Mouse (Mus musculus) urinary bladder, postnatal 4 days (tissue): Measurements from ENCODE around the gene Spryd3.
"Not testable (repeated sequence)": the region's sequence is repeated elsewhere in the genome, so short reads cannot be mapped to it uniquely, and the experiment has no call there.

Source experiments
- DNase-seq, 2 experiments: peaks; one replicate each; pipeline ENCODE4 v3.0.0; 2021 to 2022; ENCODE audit warnings: low spot score in 2 of 2

Gene Spryd3

DNA sequence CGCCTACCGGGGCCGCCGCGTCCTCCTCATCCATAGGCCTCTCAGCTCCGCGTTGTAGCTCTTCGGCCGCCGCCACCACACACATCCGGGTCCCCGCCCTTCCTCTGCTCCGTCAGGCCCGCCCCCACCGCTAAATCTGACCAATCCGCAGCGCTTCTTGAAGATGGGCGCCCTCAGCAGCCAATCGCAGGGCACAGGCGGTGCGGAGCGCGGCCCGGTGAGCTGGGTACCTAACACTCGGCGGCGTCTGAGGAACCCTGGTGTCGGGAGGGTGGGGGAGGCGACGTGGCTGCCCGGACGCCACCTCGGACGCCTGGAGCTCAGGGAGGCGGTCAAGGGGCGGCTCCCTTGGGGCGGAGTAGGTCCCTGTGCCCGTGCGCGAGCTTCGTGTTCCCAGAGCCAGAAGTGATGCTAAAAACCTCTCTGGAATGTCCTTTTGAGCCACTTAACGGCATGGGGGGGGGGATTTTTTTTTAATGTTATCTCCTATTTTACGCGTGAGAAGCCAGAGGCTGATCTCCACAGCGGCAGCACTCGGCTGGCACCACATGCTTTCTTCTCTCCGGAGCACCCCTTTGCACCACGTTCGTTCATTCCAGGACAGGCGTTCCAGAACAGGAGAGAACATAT, at the start of gene Spryd3:
TSS of gene Spryd3 (minus strand) at position 106 of the 630 bp plus-strand sequence.
- DNase-seq, result peak; percentile 96 to 97

DNA sequence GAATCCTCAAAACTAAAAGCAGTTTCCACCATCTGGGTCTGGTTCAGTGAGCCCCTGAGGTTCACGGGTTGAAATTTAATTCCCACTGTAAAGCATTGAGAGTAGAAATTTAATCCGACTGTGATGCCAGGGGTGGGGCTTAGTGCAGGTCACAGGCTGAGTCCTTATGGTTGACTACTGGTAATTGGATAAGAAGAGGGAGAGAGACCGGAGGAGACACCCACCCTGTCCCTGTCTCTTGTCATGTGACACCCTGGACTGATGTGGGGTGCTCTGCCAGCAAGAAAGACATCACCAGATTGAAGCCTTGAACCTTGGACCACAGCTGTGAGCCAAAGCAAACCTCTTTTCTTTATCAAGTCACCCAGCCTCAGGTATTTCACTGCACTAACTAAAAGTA, 47.0 kb upstream of the Spryd3 start:
- no peak for DNase-seq

GRCm38 (mm10) chr15:102179924-102180323, 43.9 kb upstream of the Spryd3 start:
- no peak for DNase-seq

DNA sequence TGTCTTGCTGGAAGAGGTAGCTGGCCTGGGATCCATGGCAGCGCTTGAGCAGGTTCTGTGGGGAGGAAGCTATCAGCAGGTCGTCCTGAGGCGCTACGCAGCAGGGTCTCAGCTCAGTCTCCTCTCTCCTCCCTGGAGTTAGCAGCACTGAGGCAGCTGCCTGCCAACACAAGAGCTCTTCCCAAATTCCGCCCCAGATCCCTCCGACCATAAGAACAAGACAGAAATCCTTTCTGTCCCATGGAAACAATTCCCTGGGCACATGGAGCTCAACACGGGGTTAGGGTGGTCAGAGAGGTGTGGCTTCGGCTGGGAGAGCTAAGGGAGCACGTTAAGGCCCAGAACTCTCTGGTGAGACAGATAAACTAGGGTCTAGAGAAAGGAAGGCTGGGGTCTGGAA, 43.1 kb upstream of the Spryd3 start:
- no peak for DNase-seq

- peak; percentile 58 to 80 for DNase-seq
Observed at GRCm38 (mm10) chr15:102178279-102178678, 42.2 kb upstream of the Spryd3 start.

- DNase-seq, result no peak
Observed at GRCm38 (mm10) chr15:102177417-102177816, 41.4 kb upstream of the Spryd3 start.

- DNase-seq, result no peak
Observed at GRCm38 (mm10) chr15:102176571-102177316, 40.7 kb upstream of the Spryd3 start.

DNA sequence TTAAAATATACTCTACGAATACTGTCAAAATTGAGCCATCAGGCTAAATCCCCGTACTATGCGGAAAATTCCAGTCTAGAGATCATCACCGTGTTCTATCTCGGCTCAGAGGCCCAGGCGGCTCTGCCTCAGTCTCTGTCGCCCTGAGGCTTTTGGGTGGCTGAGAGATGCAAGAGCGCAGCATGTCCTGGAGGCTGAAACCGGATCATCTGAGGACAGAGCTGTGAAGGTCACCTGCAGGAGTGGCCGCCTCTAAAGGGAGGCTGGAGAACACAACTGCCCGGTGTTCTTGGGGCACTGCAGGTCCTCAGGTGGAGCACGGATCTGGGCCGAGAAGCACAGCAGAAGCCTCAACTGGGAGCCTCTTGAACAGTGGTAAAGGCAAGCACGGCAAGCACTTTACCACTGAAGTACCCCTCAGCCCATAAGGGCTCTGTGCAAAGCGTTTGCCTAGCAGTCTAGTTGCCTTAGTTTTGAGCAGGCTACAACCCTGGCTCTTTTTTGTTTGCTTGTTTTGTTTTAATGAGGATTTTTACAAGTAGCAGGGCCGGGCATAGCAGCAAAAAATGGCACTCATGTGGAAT, 39.8 kb upstream of the Spryd3 start:
- DNase-seq, result no peak

DNA sequence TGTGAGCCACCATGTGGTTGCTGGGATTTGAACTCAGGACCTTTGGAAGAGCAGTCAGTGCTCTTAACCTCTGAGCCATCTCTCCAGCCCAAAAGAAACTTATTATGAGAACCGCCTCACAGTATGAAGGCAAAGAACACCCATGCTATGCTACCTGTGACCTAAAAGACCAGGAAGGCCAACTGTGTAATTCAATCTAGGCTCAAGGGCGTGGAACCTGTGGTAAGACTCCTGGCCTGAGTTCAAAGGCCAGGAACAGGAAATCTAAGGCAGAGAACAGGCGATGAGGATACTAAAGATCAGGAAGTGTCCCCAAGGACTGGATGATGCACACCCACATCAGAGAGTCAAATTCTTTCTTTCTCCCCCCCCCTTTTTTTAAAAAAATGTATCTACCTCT, 37.5 kb upstream of the Spryd3 start:
- no peak for DNase-seq

- no peak for DNase-seq
Observed at GRCm38 (mm10) chr15:102169064-102169463, 33.0 kb upstream of the Spryd3 start.

DNA sequence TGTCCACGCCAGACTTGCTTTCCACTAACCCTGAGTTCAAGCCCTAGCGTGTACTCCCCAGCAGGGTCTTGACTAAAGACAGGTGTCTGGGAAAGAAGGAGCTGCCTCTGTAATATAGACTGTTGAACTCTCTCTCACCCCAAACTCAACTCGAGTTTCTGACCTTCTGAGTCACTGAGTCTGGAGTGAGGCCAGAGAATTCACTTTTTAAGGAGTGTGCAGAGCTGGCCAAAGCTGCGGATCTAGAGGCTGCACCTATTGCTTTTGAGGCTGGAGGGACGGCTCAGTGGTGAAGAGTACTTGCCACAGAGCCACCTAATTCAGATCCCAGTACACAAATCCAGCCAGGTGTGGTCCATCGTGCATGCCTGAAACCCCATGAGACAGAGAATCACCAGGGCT, 31.6 kb upstream of the Spryd3 start:
- no peak for DNase-seq

- DNase-seq, result no peak
Observed at GRCm38 (mm10) chr15:102165468-102166100, 29.6 kb upstream of the Spryd3 start.

GRCm38 (mm10) chr15:102163900-102164693, 28.1 kb upstream of the Spryd3 start:
- DNase-seq, result no peak

DNA sequence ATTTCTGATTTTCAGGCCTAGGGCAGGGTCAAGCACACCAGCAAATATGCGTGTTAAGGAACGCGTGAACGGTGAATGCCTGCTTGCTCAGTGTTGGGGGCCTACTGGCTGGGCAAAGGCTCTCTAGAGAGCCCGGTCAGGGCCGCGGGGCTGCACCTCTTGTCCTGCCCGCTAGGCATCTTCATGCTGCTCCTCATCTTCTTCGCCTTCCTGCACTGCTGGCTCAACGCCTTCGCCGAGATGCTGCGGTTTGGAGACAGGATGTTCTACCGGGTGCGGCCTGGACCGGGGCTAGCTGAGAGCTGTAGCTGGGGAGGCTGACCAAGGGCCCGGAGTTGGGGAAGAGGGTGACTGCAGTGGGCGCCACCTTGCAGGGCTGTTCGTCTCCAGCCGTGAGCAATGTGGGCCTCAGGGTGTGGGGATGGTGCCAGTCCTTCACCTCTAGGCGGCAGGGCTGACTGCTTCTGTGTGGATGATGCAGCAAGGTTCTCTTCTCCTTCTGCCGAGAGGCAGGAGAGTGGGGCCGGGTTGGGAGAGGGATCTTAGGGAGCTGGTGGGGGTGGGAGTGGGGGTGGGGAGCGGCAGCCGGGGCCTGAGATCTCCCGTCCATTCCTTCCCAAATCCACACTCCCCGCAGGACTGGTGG, 24.5 kb upstream of the Spryd3 start:
- no peak for DNase-seq

GRCm38 (mm10) chr15:102156836-102157235, 20.8 kb upstream of the Spryd3 start:
- DNase-seq, result no peak

- DNase-seq, result not testable (repeated sequence)
Observed at GRCm38 (mm10) chr15:102155006-102155405, 19.0 kb upstream of the Spryd3 start.

DNA sequence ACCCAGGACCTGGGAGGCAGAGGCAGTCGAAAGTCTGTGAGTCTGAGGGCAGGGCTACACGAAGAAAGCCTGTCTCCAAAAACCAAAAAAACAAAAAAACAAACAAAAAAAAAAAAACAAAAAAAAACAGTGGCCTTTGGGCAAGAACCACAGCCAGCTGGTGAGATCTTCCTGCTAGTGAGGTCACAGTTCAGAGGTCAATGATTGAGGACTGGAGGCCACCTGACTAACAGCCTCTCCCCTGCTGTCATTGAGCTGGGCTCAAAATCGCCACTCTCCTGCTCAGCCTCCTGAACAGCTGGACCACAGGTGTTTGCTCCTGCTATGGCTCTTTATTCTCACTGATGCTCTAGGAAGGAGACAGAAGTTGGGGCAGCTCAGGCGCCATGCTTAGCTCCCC, 16.6 kb upstream of the Spryd3 start:
- DNase-seq, result no peak

- DNase-seq, result no peak
Observed at GRCm38 (mm10) chr15:102150301-102151135, 14.5 kb upstream of the Spryd3 start, which contains the start of gene Soat2. Gene Soat2, plus strand, starts transcription at chr15:102150526.

DNA sequence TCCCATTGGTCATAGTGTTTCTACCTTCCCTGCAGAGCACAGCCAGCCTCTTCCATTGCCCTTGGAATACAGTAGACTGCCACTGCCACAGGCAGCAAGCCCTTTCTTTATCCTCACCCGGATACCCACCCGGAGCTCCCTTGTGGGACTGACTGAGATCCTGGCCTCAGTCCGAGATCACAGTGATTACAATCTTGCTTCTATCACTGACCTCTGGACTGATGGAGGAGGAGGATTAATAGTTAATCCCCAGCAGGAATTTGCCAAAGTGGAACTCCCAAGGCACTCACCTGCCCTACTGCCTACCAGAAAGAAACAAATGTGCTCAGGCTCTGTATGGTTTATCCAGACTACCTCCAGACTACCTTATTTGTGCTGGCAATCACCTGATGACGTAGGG, 13.5 kb upstream of the Spryd3 start:
- DNase-seq, result no peak

DNA sequence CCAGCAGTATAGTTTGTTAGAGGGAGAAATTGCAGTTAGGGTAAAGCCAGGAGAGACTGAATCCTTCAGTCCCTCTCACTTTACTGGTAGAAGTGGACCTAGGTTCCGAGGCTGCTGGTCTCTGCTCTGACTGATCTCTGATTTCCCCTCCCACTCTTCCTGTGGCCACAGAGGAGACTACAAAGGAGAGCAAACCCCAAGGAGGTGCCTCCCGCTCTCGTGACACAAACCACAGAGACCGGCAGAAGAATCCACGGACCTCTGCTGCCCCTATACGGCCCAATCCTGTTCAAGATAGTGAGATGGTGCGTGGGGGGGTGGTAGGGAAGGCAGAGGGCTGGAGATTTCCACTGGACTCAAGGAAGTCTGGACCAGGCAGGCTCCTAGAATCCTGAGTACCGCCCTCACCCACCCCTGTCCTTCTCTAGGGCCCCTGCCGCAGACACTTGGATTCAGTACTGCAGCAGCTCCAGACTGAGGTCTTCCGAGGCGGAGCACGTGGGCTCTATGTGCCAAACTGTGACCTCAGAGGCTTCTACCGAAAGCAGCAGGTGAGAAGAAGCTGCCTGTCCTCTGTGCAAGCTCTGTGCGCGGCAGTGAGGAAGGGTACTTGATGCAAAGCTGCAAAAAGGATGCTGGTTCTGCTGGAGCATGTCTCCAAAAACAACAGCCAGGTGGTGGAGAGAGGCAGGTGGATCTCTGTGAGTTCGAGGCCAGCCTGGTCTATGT, 11.8 kb upstream of the Spryd3 start:
- DNase-seq, result no peak
